Mouse (Mus musculus): Measurements from ENCODE around the gene Gabbr2. TPM values are rescaled to one million over a fixed set of nuclear protein-coding genes. Genes with fewer than 3 reads are reported as not detected.

Gabbr2 gene
- polyA plus RNA-seq, 1 experiment: not detected

- Histone ChIP-seq H3K27me3 (ENCODE audit: control insufficient read depth) (no peaks in the 10 kb centered on the region), H3K9me3 (ENCODE audit: control insufficient read depth, low read length) (0 out of 2 replicates have a peak, but pooled peaks cover 4% of the 10 kb centered on the region), H3K4me1 (ENCODE audit: control insufficient read depth) (no peaks in the 10 kb centered on the region), H3K4me3 (replicated peaks) (no peak overlapping the region), H3K36me3 (ENCODE audit: control insufficient read depth) (no peaks in the 10 kb centered on the region)
- no peak for TF ChIP-seq GATA1 (IDR thresholded peaks at IDR 0.05; ENCODE audit: low read length)
- TF ChIP-seq TAL1 (IDR thresholded peaks at IDR 0.05; ENCODE audit: low read length): no peak
Measured at GRCm38 (mm10) chr4:46771116-46771515, 220.6 kb downstream of the Gabbr2 start.

- Histone ChIP-seq H3K4me3 (replicated peaks) (no peak overlapping the region), H3K4me1 (ENCODE audit: control insufficient read depth) (no peaks in the 10 kb centered on the region), H3K9me3 (ENCODE audit: control insufficient read depth, low read length) (0 out of 2 replicates have a peak, but pooled peaks cover 4% of the 10 kb centered on the region), H3K36me3 (ENCODE audit: control insufficient read depth) (no peaks in the 10 kb centered on the region), H3K27me3 (ENCODE audit: control insufficient read depth) (no peaks in the 10 kb centered on the region)
- TF ChIP-seq TAL1 (IDR thresholded peaks at IDR 0.05; ENCODE audit: low read length): no peak
- no peak for TF ChIP-seq GATA1 (IDR thresholded peaks at IDR 0.05; ENCODE audit: low read length)
Measured at GRCm38 (mm10) chr4:46770635-46771034, 221.0 kb downstream of the Gabbr2 start.

- TF ChIP-seq TAL1 (IDR thresholded peaks at IDR 0.05; ENCODE audit: low read length): no peak
- TF ChIP-seq GATA1 (IDR thresholded peaks at IDR 0.05; ENCODE audit: low read length): no peak
- 0 out of 2 replicates have a peak, but pooled peaks cover 4% of the 10 kb centered on the region for H3K9me3 ChIP-seq (ENCODE audit: control insufficient read depth, low read length)
- H3K4me3 ChIP-seq (replicated peaks): no peak overlapping the region
- H3K36me3 ChIP-seq (ENCODE audit: control insufficient read depth): no peaks in the 10 kb centered on the region
- no peaks in the 10 kb centered on the region for H3K4me1 ChIP-seq (ENCODE audit: control insufficient read depth)
- no peaks in the 10 kb centered on the region for H3K27me3 ChIP-seq (ENCODE audit: control insufficient read depth)
Measured at GRCm38 (mm10) chr4:46770090-46770489, 221.6 kb downstream of the Gabbr2 start.

GRCm38 (mm10) chr4:46766326-46766725 is 225.3 kb downstream of the Gabbr2 start:
- TF ChIP-seq TAL1 (IDR thresholded peaks at IDR 0.05; ENCODE audit: low read length): no peak
- TF ChIP-seq GATA1 (IDR thresholded peaks at IDR 0.05; ENCODE audit: low read length): no peak
- Histone ChIP-seq H3K9me3 (ENCODE audit: control insufficient read depth, low read length) (no peaks in the 10 kb centered on the region), H3K27me3 (ENCODE audit: control insufficient read depth) (no peaks in the 10 kb centered on the region), H3K36me3 (ENCODE audit: control insufficient read depth) (no peaks in the 10 kb centered on the region), H3K4me1 (ENCODE audit: control insufficient read depth) (no peaks in the 10 kb centered on the region), H3K4me3 (replicated peaks) (no peak overlapping the region)

- Histone ChIP-seq H3K9me3 (ENCODE audit: control insufficient read depth, low read length) (no peaks in the 10 kb centered on the region), H3K4me1 (ENCODE audit: control insufficient read depth) (no peaks in the 10 kb centered on the region), H3K36me3 (ENCODE audit: control insufficient read depth) (no peaks in the 10 kb centered on the region), H3K27me3 (ENCODE audit: control insufficient read depth) (no peaks in the 10 kb centered on the region), H3K4me3 (replicated peaks) (no peak overlapping the region)
- TF ChIP-seq TAL1 (IDR thresholded peaks at IDR 0.05; ENCODE audit: low read length) (no peak), GATA1 (IDR thresholded peaks at IDR 0.05; ENCODE audit: low read length) (no peak)
Measured at GRCm38 (mm10) chr4:46759838-46760237, 231.8 kb downstream of the Gabbr2 start.

- H3K4me1 ChIP-seq (ENCODE audit: control insufficient read depth): no peaks in the 10 kb centered on the region
Measured at GRCm38 (mm10) chr4:46758340-46759041, 233.2 kb downstream of the Gabbr2 start.

GRCm38 (mm10) chr4:46754407-46755194 is 237.1 kb downstream of the Gabbr2 start:
- H3K9me3 ChIP-seq (ENCODE audit: control insufficient read depth, low read length): no peaks in the 10 kb centered on the region
- no peak overlapping the region for H3K4me3 ChIP-seq (replicated peaks)
- H3K4me1 ChIP-seq (ENCODE audit: control insufficient read depth): no peaks in the 10 kb centered on the region
- no peak for TF ChIP-seq GATA1 (IDR thresholded peaks at IDR 0.05; ENCODE audit: low read length)
- TF ChIP-seq TAL1 (IDR thresholded peaks at IDR 0.05; ENCODE audit: low read length): no peak
- H3K36me3 ChIP-seq (ENCODE audit: control insufficient read depth): no peaks in the 10 kb centered on the region
- H3K27me3 ChIP-seq (ENCODE audit: control insufficient read depth): no peaks in the 10 kb centered on the region

More at GRCm38 (mm10) chr4:46758340-46759041, 233.2 kb downstream of the Gabbr2 start:
- Histone ChIP-seq H3K36me3 (ENCODE audit: control insufficient read depth) (no peaks in the 10 kb centered on the region), H3K4me3 (replicated peaks) (no peak overlapping the region), H3K9me3 (ENCODE audit: control insufficient read depth, low read length) (no peaks in the 10 kb centered on the region), H3K27me3 (ENCODE audit: control insufficient read depth) (no peaks in the 10 kb centered on the region)
- no peak for TF ChIP-seq TAL1 (IDR thresholded peaks at IDR 0.05; ENCODE audit: low read length)
- TF ChIP-seq GATA1 (IDR thresholded peaks at IDR 0.05; ENCODE audit: low read length): no peak

GRCm38 (mm10) chr4:46752306-46752705 is 239.4 kb downstream of the Gabbr2 start:
- H3K9me3 ChIP-seq (ENCODE audit: control insufficient read depth, low read length): no peaks in the 10 kb centered on the region
- H3K27me3 ChIP-seq (ENCODE audit: control insufficient read depth): no peaks in the 10 kb centered on the region
- no peaks in the 10 kb centered on the region for H3K36me3 ChIP-seq (ENCODE audit: control insufficient read depth)
- no peak overlapping the region for H3K4me3 ChIP-seq (replicated peaks)
- TF ChIP-seq GATA1 (IDR thresholded peaks at IDR 0.05; ENCODE audit: low read length): no peak
- TF ChIP-seq TAL1 (IDR thresholded peaks at IDR 0.05; ENCODE audit: low read length): no peak
- H3K4me1 ChIP-seq (ENCODE audit: control insufficient read depth): no peaks in the 10 kb centered on the region

GRCm38 (mm10) chr4:46749015-46749414 is 242.7 kb downstream of the Gabbr2 start:
- Histone ChIP-seq H3K36me3 (ENCODE audit: control insufficient read depth) (no peaks in the 10 kb centered on the region), H3K9me3 (ENCODE audit: control insufficient read depth, low read length) (no peaks in the 10 kb centered on the region), H3K4me1 (ENCODE audit: control insufficient read depth) (no peaks in the 10 kb centered on the region), H3K27me3 (ENCODE audit: control insufficient read depth) (no peaks in the 10 kb centered on the region), H3K4me3 (replicated peaks) (no peak overlapping the region)
- no peak for TF ChIP-seq TAL1 (IDR thresholded peaks at IDR 0.05; ENCODE audit: low read length)
- TF ChIP-seq GATA1 (IDR thresholded peaks at IDR 0.05; ENCODE audit: low read length): no peak

Data from erythroblast, embryonic 14.5 days (primary cell).